Mouse (Mus musculus): ENCODE results near the gene Flvcr2. TPM values are rescaled to one million over a fixed set of nuclear protein-coding genes. Genes with fewer than 3 reads are reported as not detected.
"Not testable (repeated sequence)": the region's sequence is repeated elsewhere in the genome, so short reads cannot be mapped to it uniquely, and the experiment has no call there.

The Flvcr2 gene
- polyA plus RNA-seq (2014; fragmentation: Nextera tagmentation; extraction: Ambion mirVana), result 1.3 TPM in 2 replicates

DNA sequence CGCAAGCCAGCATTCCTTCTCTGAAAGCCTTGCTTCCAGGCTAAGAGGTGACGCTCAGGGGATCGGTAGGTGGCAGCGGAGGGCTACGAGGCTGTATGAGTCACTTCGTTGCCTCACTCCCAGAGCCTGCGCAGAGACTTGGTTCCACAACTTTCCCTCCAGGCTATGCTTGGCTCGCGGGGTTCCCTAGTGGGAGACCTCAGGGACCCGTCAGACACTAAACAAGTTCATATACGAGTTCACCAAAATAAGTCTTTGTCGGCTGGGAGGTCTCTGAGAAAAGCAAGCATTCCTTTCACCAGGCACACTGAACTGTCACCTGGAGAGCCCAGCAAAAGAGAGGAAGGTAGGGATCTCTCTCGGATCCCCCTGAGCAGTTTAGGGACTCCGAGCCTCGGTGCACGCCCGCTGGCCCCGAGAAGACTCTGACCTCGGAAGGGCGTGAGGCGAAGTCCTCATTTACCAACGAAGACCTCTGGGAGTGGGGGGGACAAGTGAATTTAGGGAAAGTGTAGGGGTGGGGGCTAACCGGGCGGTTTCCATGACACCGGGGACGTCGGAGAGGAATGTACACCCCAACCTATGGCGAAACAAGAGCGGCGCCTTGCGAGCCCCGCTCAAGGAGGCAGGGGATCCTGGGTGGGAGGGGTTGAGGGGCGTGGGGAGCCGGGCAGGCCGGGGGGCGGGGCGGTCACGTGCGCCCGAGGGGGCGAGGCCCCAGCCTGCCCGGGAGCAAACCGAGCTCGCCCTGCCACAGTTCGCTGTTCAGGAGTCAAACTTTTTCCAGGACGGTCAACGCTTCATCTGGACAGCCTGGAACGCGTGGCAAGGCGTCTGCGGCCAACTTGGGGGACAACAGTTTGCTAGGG is at the start of gene Flvcr2:
Gene Flvcr2 (plus strand): TSS at position 713 of the 869 bp plus-strand sequence.
- Histone ChIP-seq H3K27ac (ENCODE audit: low read depth, low read length) (no peak within 1 kb of the TSS), H3K4me3 (ENCODE audit: low read depth, low read length) (peak within 1 kb of the TSS; percentile 39), H3K4me1 (replicated peaks; ENCODE audit: control insufficient read depth, insufficient read depth, low read length) (peaks cover 3% of the 10 kb centered on the region; the same call in 1 of the 2 replicates), H3K9ac (ENCODE audit: low read depth, low read length) (peak within 1 kb of the TSS; percentile 15; the same call in 1 of the 2 replicates), H3K36me3 (ENCODE audit: control insufficient read depth, insufficient read depth, low read length) (no peaks in the 10 kb centered on the region), H3K9me3 (ENCODE audit: control insufficient read depth, low read length) (no peaks in the 10 kb centered on the region), H3K27me3 (ENCODE audit: control insufficient read depth, insufficient read depth, low read length) (peaks cover 3% of the 10 kb centered on the region; the same call in 1 of the 2 replicates), H3K4me2 (replicated peaks; ENCODE audit: low read depth, low read length) (peak within 1 kb of the TSS; percentile 94)
- ATAC-seq (ENCODE audit: low FRiP score), result peak; percentile 71
- under 1% methylated on average over 42 of the region's 51 CpGs for WGBS
- DNase-seq (ENCODE audit: low spot score), result peak; percentile 77

DNA sequence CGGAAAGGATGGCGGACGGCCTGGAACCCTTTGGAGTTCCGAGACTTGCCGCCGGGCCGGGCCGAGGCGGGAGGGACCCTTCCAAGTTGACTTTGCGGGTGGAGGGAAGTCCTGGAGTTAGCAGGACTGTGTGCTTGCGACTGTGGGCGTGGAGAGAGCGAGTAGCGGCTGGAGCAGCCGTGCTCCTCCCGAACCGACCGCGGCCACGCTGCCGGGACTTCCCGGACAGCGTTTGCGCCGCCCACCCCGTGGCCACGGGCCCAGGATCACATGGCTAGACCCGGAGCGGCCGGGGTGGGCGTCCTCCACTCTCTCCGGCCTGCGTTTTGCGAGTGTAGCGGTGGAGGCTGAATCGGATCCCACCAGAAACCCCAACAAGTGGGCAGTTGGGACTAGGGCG is 48.2 kb upstream of the Flvcr2 start:
- not testable (repeated sequence) for DNase-seq (ENCODE audit: low spot score); H3K4me2 ChIP-seq (replicated peaks; ENCODE audit: low read depth, low read length)

DNA sequence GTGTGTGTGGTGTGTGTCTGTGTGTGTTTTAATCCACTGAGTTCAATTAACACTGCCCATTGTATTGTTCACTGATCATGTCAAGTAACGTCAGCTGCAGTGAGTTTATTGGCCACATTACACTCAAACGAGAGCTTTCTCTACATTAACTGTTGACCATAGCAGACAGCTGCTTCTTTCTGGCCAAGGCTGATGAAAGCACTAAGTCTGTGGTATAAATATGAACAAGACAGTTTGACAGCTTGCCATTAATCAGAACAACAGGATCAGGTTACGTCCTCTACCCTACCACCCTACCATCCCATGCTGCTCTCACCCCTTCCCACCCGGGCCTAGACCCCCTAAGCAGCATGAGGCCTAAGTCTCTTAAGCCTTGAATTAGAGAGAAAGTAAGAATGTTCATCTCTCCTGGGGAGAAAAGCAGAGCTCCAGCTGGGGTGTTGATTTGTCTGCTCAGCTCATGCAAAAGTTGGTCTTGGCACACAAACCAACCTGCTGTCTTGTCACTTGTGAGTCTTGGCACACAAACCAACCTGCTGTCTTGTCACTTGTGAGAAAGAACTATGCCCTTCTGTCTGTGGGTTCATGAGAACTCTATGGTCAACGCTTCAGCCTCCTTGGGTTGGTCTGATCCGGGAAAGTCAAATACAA is 46.0 kb upstream of the Flvcr2 start:
- Histone ChIP-seq H3K9ac (ENCODE audit: low read depth, low read length) (no peak overlapping the region), H3K4me2 (replicated peaks; ENCODE audit: low read depth, low read length) (no peak overlapping the region), H3K4me3 (ENCODE audit: low read depth, low read length) (no peak overlapping the region), H3K27me3 (ENCODE audit: control insufficient read depth, insufficient read depth, low read length) (no peaks in the 10 kb centered on the region), H3K9me3 (ENCODE audit: control insufficient read depth, low read length) (no peaks in the 10 kb centered on the region), H3K27ac (ENCODE audit: low read depth, low read length) (no peak overlapping the region), H3K36me3 (ENCODE audit: control insufficient read depth, insufficient read depth, low read length) (no peaks in the 10 kb centered on the region), H3K4me1 (replicated peaks; ENCODE audit: control insufficient read depth, insufficient read depth, low read length) (0 out of 2 replicates have a peak, but pooled peaks cover 2% of the 10 kb centered on the region)
- no peak for DNase-seq (ENCODE audit: low spot score)
- ATAC-seq (ENCODE audit: low FRiP score), result no peak
- WGBS, result 72% methylated on average over 6 of the region's 6 CpGs

More for the DNA sequence above, 48.2 kb upstream of the Flvcr2 start:
- not testable (repeated sequence) for H3K4me1 ChIP-seq (replicated peaks; ENCODE audit: control insufficient read depth, insufficient read depth, low read length); H3K27me3 ChIP-seq (ENCODE audit: control insufficient read depth, insufficient read depth, low read length); H3K9me3 ChIP-seq (ENCODE audit: control insufficient read depth, low read length); H3K36me3 ChIP-seq (ENCODE audit: control insufficient read depth, insufficient read depth, low read length); H3K9ac ChIP-seq (ENCODE audit: low read depth, low read length); H3K4me3 ChIP-seq (ENCODE audit: low read depth, low read length); H3K27ac ChIP-seq (ENCODE audit: low read depth, low read length)
- 37% methylated on average over 11 of the region's 37 CpGs for WGBS
- ATAC-seq (ENCODE audit: low FRiP score), result peak; percentile 53; the same call in 1 of the 2 replicates

DNA sequence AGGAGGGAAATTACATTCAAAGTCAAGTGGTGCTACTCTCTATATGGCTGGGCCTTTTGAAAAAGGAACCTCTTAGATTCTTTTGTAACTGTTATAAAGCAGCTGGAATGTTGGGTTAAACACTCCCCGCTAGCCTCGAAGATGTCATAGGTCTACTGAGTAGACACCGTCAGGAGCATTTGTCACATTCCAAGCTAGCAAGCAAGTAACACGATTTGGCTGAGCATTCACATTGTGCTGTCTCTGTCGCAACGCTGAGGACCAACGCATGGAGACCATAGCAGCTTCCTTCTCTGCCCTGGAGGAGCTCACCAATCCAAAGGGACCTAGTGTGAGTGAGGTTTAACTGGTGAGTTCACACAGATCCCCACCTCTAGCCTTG is 45.5 kb upstream of the Flvcr2 start:
- H3K4me1 ChIP-seq (replicated peaks; ENCODE audit: control insufficient read depth, insufficient read depth, low read length), result 0 out of 2 replicates have a peak, but pooled peaks cover 2% of the 10 kb centered on the region
- H3K27ac ChIP-seq (ENCODE audit: low read depth, low read length), result no peak overlapping the region
- ATAC-seq (ENCODE audit: low FRiP score) (no peak), DNase-seq (ENCODE audit: low spot score) (no peak)
- H3K4me2 ChIP-seq (replicated peaks; ENCODE audit: low read depth, low read length), result no peak overlapping the region
- no peaks in the 10 kb centered on the region for H3K36me3 ChIP-seq (ENCODE audit: control insufficient read depth, insufficient read depth, low read length)
- no peak overlapping the region for H3K9ac ChIP-seq (ENCODE audit: low read depth, low read length)
- WGBS, result 87% methylated on average over 7 of the region's 7 CpGs
- H3K4me3 ChIP-seq (ENCODE audit: low read depth, low read length), result no peak overlapping the region
- H3K9me3 ChIP-seq (ENCODE audit: control insufficient read depth, low read length), result no peaks in the 10 kb centered on the region
- H3K27me3 ChIP-seq (ENCODE audit: control insufficient read depth, insufficient read depth, low read length), result no peaks in the 10 kb centered on the region

DNA sequence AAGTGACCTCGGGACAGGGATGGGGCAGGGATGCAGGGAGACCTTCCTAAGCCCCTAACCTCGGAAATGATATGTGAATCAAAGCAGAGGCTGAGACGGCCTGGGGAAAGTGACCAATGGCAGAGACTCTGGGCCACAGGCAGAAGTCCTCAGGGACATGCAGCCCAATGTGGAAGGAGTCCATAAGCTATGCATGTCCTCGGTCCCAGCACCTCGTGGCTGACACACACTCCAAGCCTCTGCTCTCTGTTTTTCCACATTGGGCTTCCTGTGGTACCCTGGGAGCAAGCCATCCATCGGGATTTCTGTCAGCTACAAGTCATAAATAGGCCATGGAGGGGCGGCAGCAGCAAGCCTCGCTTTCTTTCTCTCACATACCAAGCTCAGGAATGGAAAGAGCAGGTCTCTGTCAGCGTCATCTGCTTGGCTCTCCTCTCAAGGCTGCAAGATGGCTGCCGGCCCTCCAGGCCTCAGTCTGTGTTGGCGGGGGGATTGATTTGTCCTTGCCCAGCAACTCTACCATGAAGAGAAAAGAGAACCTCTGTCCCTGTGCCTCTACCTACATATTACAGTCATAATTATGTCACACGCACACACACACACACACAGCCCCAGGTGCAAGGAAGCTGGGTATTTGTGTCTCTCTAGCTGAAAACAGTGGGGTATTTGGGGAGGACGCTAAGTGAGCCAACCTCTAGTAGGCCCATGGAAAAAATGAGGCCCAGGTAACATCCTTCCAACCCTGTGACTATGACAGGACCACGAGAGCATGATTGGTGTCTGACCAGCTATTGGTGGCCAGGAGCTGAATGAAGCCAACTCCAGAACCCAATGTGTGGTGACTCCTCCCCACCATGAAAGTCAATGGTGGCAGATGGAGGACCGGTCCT is 43.9 kb upstream of the Flvcr2 start:
- 80% methylated on average over 15 of the region's 15 CpGs for WGBS
- DNase-seq (ENCODE audit: low spot score), result no peak
- Histone ChIP-seq H3K4me2 (replicated peaks; ENCODE audit: low read depth, low read length) (no peak overlapping the region), H3K36me3 (ENCODE audit: control insufficient read depth, insufficient read depth, low read length) (no peaks in the 10 kb centered on the region), H3K27me3 (ENCODE audit: control insufficient read depth, insufficient read depth, low read length) (no peaks in the 10 kb centered on the region), H3K27ac (ENCODE audit: low read depth, low read length) (no peak overlapping the region), H3K9ac (ENCODE audit: low read depth, low read length) (no peak overlapping the region), H3K9me3 (ENCODE audit: control insufficient read depth, low read length) (no peaks in the 10 kb centered on the region), H3K4me1 (replicated peaks; ENCODE audit: control insufficient read depth, insufficient read depth, low read length) (0 out of 2 replicates have a peak, but pooled peaks cover 2% of the 10 kb centered on the region), H3K4me3 (ENCODE audit: low read depth, low read length) (no peak overlapping the region)
- ATAC-seq (ENCODE audit: low FRiP score), result no peak

DNA sequence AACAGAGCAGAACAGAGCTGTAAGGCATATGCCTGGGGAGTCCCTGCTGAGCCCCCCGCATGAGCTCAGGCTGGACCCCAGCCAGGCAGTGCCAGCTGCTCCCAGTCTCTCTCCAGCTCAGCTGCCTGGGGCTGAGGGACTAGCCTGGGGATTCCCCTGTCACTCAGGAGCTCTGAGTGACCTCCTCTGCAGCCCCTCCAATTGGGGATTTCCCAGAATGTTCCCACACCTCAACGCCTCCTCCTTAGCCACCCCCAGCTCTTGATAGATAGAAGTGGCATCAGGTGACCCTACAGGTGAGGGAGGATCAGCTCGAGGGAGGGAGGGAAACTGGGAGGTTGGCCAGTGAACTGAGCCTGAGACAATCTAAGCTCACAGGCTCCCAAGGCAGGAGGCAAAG is 42.8 kb upstream of the Flvcr2 start:
- Histone ChIP-seq H3K9me3 (ENCODE audit: control insufficient read depth, low read length) (no peaks in the 10 kb centered on the region), H3K27me3 (ENCODE audit: control insufficient read depth, insufficient read depth, low read length) (no peaks in the 10 kb centered on the region), H3K9ac (ENCODE audit: low read depth, low read length) (no peak overlapping the region), H3K4me3 (ENCODE audit: low read depth, low read length) (no peak overlapping the region), H3K4me2 (replicated peaks; ENCODE audit: low read depth, low read length) (no peak overlapping the region), H3K4me1 (replicated peaks; ENCODE audit: control insufficient read depth, insufficient read depth, low read length) (0 out of 2 replicates have a peak, but pooled peaks cover 2% of the 10 kb centered on the region), H3K36me3 (ENCODE audit: control insufficient read depth, insufficient read depth, low read length) (no peaks in the 10 kb centered on the region), H3K27ac (ENCODE audit: low read depth, low read length) (no peak overlapping the region)
- ATAC-seq (ENCODE audit: low FRiP score) (no peak), DNase-seq (ENCODE audit: low spot score) (no peak)
- WGBS, result 85% methylated on average over 3 of the region's 3 CpGs

DNA sequence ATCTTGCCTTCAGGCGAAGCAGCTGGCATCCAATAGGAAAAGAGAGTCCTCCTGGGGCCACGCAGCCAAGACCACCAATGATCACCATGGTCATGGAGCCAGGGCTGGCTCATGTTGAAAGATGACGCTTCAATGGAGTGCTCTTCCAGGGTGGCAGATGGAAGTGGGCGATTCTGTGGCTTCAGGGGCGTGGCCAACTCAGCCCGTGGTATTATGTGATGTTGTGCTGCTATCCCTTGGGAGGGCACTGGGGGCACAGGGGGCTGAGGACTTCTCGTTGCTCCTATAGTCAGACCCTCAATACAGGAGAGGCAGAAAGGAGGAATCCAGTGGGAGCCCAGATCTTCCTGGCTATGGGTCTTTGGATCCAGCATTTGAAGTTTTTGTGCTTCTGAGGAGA is 41.8 kb upstream of the Flvcr2 start:
- no peak overlapping the region for H3K4me3 ChIP-seq (ENCODE audit: low read depth, low read length)
- H3K9me3 ChIP-seq (ENCODE audit: control insufficient read depth, low read length), result no peaks in the 10 kb centered on the region
- H3K4me1 ChIP-seq (replicated peaks; ENCODE audit: control insufficient read depth, insufficient read depth, low read length), result 0 out of 2 replicates have a peak, but pooled peaks cover 2% of the 10 kb centered on the region
- ATAC-seq (ENCODE audit: low FRiP score), result no peak
- no peaks in the 10 kb centered on the region for H3K27me3 ChIP-seq (ENCODE audit: control insufficient read depth, insufficient read depth, low read length)
- 66% methylated on average over 7 of the region's 7 CpGs for WGBS
- no peak overlapping the region for H3K27ac ChIP-seq (ENCODE audit: low read depth, low read length)
- H3K4me2 ChIP-seq (replicated peaks; ENCODE audit: low read depth, low read length), result no peak overlapping the region
- H3K9ac ChIP-seq (ENCODE audit: low read depth, low read length), result no peak overlapping the region
- no peaks in the 10 kb centered on the region for H3K36me3 ChIP-seq (ENCODE audit: control insufficient read depth, insufficient read depth, low read length)
- no peak for DNase-seq (ENCODE audit: low spot score)

Data from hindbrain, embryonic 11.5 days (tissue).